Mouse (Mus musculus): Measurements from ENCODE around the gene Gm11985.
"Not testable (repeated sequence)": the region's sequence is repeated elsewhere in the genome, so short reads cannot be mapped to it uniquely, and the experiment has no call there.

The Gm11985 gene

DNA sequence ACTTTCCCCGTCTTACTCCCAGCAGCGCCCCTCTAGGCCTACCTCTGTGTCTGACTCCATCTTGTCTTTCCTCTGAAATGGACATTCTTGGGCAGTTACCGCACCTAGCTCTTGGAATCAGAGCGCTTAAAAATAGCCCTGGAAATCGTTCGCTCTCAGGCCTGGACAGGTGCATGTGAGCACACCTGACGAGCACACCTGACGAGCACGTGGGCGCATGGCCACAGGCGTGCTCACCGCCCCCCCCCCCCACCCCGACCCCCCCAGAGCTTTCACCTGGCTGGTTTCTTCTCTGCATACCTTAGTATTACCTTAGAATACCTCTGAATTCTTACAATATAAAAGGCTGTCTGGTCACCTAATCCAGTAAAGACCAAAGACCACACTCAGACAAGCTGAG lies at the start of gene Gm11985:
Gm11985 (minus strand) TSS at position 101 of the 400 bp plus-strand sequence.
- DNase-seq (ENCODE audit: low read depth, low spot score): no peak

DNA sequence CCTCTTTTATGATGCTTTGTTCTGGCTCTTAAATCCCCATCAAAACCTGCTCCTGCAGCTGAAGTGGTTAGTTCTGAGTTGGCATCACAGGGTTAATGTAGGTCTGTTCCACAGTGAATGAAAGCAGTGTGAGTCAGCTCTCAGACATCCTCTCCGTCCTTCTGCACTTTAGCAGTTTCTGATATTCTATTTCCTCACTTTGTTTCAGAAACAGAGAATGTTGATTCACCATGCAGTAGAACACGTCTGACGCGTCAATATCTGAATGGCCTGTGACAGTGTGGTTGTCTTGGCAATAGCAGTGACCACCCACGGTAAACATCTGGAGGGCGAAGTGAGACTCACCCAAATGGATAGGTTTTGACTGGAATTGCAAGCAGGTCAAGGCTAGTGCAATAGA lies 49.3 kb upstream of the Gm11985 start:
- DNase-seq (ENCODE audit: low read depth, low spot score): no peak

DNA sequence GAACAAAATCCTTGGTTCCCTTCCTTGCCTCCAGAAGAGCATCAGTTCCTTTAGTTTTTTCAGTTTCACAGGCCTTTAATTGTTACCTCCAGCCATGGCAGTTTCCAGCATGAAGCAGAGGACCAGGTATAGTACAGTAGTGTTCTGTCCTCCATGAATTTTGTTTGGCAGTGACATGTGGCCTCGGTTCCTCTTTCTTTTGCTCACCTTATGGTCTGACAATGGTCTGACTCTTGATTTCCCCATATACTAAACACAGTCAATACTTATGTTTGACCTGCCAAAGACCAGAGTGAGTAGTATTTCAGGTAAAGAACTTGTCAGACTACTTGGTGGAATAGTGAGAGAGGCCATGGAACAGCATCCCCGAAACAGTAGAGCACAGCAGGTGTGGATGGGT lies 48.4 kb upstream of the Gm11985 start:
- no peak for DNase-seq (ENCODE audit: low read depth, low spot score)

DNA sequence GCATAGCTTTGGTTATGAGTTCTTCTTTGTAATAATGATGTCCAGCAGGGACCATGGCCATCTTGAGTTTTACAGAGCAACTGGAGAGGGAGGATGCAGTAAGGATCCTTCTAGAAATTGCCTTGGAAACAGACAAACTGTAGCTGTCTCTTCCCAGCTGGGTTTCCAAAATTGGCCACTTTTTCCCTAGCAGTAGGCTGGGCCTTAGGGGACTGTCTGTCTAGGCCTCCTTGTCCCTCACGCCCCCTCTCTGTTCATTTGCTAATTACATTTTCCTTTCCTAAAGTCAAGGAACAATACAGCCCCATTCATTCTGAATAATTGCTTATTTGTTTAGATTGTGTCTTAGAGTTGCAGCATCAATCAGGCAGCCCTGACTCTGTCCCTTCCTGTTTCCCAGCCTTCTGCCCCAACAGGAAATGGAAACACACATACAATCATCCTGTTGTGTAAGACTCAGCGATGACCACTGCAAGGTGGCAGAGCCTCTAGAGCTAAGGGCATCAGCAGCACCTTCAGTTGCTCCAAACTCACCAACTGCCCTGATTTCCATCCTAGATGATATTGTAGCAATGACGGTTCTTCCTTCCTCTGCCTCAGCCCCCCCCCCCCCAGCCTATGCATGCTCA lies 46.7 kb upstream of the Gm11985 start:
- no peak for DNase-seq (ENCODE audit: low read depth, low spot score)

DNA sequence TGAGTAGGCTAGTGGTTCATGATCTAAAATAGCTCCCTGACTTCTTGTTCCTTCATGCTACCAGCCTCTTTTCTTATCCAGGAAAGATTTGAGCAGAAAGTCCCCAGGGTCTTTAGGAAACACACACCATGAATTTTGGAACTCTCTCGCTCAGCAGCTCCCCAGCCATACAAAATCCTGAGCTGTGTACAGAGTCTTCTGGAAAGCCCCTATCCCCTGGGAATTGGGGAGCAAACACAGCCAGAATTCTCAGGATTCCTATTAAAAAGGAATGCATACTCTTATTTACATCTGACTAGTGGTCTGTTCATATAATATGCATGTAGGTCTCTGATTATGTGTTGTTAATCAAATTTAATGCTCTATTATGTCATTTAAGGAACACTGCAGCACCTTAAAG lies 46.1 kb upstream of the Gm11985 start:
- no peak for DNase-seq (ENCODE audit: low read depth, low spot score)

DNA sequence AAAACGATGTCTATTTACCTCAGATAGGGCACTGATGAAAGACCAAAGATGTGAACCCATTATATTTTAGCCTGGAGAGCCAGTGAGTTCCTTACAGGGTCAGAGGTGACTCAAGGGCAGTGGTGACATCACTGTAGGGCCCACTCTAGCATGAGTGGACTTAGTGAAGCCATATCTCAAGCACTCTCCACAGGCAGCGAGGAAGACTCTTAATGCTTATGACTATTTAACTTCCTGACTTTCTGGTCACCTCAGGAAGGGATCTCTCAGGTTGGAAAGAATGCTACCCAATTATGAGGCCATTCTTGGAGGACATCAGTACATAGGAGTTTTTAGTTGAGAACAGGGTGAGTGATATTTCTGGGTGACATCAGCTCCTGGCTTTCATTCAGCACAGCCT lies 45.0 kb upstream of the Gm11985 start:
- DNase-seq (ENCODE audit: low read depth, low spot score): no peak

DNA sequence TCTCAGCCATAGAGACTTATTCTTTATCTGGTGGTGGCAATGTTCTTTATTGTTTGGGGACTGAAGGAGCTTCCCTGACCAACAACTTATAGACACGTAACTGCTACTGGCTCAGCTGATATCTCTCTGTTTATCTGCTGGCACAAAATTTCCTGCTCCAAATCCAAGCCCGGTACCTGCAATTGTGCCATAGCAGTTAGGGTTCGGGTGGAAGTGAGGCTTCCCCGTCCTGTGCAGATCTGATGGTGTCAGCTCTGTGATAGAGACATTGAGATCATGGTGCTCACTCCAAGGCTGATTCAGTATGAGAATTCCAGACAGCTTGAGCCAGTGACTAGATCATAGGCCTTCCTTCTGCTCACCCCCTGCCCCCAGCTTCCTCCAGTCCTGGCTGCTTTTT lies 43.6 kb upstream of the Gm11985 start:
- DNase-seq (ENCODE audit: low read depth, low spot score): no peak

DNA sequence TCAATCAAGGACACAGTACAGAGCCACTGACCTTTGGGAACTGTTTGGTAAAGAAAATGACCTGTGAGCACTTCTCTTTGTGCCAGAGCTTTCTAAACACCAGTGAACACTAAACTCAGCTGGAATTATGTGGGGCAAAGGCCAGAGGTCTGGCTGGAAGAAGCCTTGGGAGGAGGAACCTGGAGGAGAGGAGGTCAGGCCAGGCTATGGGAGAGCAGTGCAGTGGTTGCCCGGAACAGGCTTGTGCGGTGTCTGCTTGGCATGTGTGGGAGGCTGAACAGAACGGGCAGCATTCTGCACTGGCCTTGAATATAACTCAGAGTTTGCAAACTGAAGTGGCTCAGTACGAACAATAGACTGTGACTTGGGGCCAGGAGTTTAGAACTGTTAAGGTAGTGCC lies 41.6 kb upstream of the Gm11985 start:
- DNase-seq (ENCODE audit: low read depth, low spot score): no peak

DNA sequence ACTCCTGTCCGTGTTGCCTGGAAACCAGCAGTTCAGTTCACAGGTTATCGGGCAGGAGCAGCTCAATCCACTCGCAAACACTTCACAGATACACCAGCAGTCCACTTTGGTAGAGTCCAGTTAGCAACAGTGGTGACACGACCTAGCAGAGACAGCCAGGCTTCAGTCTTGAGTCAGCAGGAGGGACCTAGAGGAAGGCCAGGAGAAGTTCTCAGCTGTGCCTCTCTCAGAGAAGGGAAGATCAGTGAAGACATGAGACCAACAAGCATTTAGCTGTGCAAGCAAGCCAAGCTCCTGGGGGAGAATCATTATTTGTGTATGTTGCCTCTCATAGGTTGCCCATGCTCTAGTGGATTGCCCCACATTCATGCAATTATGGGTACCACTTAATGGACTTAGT lies 39.7 kb upstream of the Gm11985 start:
- no peak for DNase-seq (ENCODE audit: low read depth, low spot score)

DNA sequence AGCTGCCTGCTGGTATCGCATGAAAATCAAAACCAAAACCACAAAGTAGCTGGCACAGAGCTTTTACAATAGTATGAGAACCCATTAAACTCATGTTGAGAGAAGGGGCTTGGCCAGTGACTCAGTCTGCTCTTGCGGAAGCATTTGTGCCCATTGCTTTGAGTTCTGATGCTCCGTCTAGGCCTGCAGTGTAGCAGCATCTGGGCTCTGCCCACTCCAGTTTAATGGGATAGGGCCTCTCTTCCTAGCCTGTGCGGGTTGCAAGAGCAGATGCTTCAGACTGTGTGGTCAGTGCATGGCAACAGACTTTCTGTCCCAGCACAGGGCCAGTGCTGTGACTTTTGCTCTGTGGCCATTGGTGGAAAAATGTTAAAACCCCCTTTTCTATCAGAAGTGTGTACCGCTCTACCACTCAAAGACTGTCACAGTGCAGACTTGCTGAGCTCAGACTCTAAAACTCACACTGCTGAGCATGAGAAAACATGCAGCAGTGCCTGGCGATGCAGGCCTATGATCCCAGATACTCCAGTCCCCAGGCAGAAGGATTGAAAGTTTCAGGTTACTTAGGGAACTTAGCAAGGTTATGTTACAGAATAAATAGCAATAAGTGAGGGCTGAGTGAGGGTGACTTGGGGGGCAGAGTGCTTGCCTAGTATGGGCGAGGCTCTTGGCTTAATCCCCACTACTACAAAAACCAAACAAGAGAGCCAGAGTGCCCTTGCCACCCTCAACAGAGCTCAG lies 38.6 kb upstream of the Gm11985 start:
- no peak for DNase-seq (ENCODE audit: low read depth, low spot score)

DNA sequence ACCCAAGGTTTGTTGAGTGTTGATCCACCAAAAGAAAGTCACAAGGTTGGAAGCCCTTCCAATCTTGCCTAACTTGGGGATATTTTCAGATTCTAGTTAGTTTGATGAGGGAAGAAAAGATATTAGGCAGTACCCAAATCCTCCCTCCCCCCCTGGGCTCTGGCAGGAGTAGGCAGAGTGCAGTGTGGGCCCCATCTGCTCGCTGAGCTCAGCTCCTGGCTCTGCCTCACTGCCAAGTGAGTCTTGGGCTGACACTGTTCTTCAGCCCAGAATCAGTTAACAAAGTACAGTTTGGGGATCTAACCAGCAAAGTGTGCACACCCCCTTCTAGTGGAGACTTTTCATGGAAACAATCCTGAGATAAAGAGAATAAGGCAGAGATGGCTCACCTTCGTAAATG lies 37.8 kb upstream of the Gm11985 start:
- no peak for DNase-seq (ENCODE audit: low read depth, low spot score)

DNA sequence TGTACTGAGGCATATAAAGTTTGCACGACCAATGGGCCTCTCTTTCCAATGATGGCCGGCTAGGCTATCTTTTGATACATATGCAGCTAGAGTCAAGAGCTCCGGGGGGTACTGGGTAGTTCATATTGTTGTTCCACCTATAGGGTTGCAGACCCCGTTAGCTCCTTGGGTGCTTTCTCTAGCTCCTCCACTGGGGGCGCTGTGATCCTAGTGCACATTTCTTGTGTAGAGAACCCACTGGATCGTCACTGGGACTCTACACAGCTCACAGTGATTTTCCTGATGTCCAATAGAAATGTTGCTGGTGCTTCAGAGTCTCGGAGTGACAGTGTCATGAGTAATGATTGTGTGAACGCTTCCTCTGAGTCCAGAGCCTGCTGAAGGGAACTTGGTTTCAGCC lies 33.5 kb upstream of the Gm11985 start:
- not testable (repeated sequence) for DNase-seq (ENCODE audit: low read depth, low spot score)

DNA sequence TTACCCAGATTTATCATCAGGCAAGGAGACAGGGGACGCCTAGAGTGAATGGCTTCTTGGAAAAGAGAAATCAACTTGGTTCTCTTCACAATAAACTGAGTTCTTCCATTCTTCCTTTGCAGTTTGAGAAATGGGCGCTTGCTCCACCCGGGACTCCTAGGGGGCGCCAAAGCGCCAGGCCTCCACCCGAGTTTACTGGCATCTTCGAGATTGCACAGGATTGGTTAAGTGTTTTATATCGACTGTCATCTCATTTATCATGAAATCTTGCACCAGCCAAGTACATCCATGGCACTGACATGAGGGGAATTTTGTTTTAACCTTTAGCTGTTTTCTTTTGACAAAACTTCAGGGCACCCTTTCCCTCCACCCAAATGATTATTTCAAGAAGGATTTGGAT lies 27.3 kb upstream of the Gm11985 start:
- peak; percentile 54 for DNase-seq (ENCODE audit: low read depth, low spot score)

DNA sequence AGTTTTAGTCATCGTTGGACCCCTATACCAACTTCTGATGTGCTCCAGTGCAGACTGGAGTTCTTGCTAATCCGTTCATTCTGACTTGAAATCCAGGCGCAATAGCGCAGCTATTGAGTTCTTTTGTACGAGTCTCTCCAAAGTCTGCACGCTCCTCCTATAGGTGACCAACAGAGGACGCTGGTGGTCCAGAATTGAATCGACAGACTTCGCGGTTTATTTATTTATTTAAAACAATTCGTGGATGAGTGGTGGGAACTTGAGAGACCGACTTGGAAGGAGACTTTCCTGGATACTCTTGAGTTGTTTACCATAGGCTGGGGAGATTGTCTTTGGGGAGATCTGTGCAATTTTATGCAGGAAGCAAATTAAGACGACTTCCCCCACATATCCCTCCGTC lies 26.4 kb upstream of the Gm11985 start:
- DNase-seq (ENCODE audit: low read depth, low spot score): peak; percentile 76

DNA sequence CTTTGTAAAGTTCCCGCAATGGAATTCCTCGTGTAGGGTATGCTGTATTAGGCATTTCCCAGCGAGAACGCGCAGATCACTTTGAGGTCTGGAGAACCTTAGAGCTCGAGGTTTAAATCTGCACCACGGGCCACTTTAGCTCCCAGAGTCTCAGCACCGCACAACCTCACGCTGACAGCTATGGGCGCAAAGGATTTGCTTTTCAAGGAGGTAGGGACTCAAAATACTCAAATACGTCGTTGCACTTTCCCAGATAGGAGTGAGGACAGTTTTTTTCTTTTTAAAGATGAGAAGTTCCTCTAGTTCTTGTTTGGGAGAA lies 25.9 kb upstream of the Gm11985 start:
- no peak for DNase-seq (ENCODE audit: low read depth, low spot score)

DNA sequence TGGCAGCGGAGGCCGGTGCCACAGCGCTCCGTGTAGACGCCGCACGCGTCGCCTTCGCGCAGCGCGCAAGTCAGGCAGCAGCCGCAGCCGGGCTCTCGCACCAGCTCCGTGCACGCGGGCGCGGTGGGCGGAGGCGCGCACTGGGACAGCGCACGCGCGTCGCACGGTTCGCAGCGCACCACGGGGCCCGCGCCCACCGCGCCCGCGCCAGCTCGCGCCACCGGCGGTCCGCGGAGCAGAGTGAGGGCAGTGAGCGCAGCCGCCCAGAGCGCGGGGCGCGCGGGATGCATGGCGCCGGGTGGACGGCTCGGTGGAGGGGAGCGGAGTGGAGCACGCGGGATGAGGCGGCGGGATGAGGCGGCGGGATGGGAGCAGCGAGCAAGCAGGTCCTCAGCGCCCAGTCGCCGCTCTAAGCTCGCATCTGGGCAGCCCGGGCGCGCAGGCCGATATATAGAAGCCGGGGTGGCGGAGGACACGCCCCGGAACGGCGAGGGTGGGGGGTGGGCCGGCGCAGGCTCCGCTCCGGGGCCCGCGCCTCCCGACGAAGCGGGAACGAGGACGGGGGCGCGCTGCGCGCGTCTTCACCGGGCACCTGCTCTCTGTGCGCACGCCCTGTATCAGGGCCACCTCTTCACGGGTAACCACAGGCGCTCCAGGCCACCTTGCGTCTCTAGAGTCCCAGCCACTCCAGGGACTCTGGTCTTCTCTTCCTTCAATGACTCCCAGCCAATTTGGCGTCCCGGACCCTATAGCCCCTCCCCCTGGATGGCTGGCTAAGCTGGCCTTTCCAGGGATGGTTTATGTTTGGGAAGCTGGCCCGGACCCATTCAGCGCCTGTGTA lies 25.4 kb upstream of the Gm11985 start, which contains the start of gene Igfbp3:
Igfbp3 (minus strand) TSS at position 423 of the 841 bp plus-strand sequence.
- DNase-seq (ENCODE audit: low read depth, low spot score): peak; percentile 46

DNA sequence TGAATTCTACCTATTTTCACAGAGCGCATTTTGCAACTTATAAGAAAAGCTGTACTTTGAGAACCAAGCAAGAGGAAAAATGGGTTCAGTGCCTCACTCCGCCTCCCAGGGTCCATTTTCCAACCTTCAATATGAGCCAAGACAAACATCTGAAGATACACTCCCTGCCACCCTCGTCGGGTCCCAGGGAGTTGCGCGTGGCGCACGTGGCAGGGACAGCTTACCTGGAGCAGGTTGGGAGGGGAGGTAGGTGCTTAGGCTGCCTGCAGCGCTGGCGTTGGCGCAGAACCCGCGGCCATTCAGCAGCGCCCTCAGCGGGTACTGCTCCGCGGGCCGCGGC lies 24.8 kb upstream of the Gm11985 start:
- DNase-seq (ENCODE audit: low read depth, low spot score): no peak

DNA sequence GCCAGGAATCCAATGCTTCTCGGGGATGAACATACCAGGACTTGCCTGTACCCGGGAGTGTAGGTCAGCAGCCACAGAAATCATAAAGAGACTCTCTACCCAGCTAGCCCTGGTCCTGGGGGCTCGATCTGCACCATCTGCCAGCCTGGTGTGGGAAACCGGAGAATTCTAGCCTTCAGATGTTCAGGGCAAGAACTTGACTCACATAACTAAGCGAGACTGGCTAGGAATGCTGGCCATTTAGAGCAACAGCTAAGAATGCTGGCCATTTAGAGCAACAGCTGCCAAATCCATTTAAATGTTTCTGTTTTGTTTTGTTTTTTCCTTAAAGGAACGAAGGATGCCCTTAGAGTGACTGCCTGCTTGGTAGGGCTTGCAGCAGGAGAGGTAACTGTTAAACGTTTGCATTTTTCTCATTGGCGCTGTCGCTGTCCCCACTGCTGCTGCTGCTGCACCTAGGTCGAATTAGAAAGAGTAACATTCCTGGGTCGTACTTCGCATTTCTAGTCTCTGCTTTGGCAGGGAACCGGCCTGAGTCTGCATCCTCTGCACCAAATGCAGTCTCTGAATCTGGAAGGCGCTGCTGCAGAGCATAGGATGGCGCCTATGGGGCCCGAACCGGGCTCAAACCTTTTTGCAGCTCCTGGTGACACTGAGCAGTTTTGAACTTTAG lies 23.9 kb upstream of the Gm11985 start:
- DNase-seq (ENCODE audit: low read depth, low spot score): peak; percentile 53

DNA sequence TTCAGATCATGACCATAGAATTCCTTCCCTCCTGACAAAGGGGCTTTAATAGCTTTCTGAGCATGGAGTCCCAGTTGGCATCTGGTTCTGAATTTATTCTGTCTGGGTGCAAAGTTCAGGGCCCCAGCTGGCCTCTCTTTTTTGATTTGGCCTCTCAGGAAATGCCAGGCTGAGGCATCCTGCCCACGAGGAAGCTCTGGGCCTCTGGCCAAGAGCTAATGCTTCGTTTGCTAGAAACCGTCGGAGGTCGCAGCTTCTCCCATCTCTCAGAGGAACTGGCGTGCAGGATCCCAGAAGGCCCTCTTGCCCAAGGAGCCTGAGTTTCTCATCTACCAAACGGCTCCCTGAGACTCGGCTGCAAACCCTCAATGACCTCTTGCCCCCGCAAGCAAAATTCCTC lies 22.8 kb upstream of the Gm11985 start:
- peak; percentile 49 for DNase-seq (ENCODE audit: low read depth, low spot score)

DNA sequence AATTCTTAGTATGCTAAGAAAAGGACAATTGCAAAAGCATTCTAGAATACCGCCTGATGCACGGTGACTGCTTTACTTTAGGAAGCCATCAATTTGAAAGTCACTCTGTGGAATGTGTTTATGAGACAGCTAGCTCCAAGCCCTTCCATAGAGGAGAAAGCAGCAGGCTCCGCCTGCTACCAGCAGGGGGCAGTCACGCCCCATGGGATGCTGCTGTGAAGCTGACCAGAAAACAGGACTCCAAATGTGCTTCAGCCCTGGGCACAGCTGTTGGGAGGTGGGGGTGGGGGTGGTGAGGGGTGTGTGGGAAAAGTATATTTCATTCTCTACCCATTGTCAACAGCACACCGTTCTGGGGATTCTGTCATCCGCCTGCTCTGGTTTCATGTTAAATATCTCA lies 22.0 kb upstream of the Gm11985 start:
- DNase-seq (ENCODE audit: low read depth, low spot score): peak; percentile 93

DNA sequence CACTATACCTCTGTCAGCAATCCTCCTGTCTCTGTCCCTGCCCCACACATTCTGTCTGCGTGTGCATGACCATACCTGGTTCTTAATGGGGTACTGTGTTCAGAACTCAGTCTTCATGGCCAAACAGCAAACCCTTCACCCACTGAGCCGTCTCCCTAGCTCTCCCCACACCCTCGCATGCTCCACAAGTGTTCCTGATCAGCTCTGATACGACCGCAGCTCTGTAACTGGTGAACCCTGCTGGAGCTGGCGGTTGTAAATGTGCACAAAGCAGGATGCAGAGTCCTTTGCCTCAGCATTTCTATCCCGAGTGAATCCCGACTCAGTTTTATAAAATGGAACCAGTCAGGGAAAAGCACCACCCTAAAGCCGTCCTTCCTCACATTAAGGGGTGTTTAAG lies 15.5 kb upstream of the Gm11985 start:
- no peak for DNase-seq (ENCODE audit: low read depth, low spot score)

DNA sequence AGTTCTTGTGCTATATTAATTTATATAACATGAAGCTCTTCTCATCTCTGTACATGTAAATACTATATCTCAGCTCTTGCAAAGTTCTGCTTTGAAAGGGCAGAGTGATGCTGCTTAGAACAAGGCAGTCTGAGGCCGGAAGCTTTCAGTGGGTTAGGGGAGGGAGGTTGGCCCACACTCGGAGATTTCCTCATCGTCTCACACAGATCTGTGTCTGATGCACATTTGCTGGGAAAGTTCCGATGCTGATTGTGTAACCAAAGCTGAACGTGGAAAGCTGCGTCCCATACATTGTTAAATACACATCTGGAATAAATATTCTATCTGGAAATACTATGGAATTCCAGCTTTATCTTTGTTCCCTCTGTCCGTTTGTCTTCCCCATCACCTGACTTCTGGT lies 13.8 kb upstream of the Gm11985 start:
- no peak for DNase-seq (ENCODE audit: low read depth, low spot score)
